Mouse (Mus musculus) 3T3-L1 (cell line): Measurements from ENCODE around the gene Atf7.

ENCODE experiments used
- DNase-seq: peaks from one replicate; pipeline ENCODE4 v3.0.0-alpha.2; 2015; ENCODE audit warnings: low read depth, low spot score

Atf7 gene

DNA sequence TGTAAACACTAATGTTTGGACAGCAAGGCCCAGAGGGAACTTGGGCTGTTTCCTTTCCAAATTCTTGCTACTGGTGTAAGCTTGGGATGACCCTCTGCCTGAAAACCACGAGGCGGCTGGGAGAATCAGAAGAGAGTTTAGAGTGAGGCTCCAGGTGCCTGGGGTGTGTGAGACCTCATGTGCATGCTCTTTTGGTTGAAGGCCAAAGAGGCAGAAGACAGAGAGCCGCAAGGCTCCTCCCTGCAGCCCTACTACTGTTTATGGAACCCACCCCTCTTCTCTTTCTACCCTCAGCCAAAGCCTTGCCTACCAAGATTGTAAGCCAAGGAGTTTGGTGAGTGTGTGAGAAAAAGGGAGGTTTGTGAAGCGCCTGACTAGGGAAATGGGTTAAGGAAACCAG, 109.5 kb downstream of the Atf7 start:
- no peak for DNase-seq

DNA sequence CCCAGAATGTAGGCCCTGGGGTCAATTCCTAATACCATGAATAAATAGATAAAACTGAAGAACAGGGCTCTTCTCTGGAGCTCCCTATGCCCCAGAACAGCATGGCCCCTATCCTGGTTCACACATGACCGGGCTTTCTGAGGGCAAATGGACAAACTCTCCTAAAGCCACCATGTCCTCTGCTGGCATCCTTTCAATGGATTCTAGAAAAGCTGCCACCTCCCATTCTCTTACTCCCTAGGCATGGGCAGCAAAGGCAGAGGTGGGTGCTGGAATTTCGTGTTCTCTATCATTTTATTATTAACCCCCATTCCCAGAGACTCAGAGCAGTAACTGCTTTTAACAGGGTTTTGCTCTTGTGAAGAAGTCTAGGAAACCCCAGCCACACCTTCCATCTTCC, 110.0 kb downstream of the Atf7 start:
- DNase-seq = no peak

DNA sequence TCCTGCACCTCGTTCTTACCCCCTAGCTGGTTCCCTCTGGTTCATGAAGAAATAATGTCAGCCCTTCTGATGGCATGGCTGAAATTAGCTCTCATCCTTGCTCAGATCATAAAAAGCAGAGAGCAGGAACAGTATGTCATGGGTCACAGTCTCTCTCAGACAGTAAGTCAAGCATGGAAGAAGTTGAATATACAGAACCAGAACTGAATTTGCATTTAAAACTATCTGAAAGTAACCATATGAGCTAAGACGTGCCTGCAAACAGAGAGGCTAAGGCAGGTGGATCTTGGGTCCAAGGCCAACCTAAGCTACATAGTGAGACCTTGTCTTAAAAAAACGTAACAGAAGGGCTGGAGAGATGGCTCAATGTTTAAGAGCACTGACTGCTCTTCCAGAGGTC, 112.3 kb downstream of the Atf7 start:
- DNase-seq = no peak

DNA sequence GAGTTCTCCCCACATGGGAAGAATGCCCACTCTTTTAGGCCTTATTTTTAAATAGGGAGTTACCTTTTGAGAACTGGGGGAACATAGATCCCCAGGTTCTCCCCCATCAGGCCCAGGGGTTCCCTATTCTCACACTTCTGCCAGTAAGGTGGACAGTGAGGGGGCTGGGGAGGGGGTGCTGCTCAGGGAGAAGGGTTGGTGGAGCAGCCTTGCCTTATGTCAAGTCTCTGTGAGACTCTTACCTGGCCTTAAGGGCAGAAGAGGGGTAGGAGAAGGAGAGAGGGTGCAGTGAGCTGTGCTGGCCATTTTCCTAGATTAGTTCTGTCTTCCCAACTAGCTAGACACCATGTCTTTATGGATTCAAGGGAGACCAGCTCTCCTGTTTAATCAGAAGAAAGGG, 112.8 kb downstream of the Atf7 start:
- no peak for DNase-seq

DNA sequence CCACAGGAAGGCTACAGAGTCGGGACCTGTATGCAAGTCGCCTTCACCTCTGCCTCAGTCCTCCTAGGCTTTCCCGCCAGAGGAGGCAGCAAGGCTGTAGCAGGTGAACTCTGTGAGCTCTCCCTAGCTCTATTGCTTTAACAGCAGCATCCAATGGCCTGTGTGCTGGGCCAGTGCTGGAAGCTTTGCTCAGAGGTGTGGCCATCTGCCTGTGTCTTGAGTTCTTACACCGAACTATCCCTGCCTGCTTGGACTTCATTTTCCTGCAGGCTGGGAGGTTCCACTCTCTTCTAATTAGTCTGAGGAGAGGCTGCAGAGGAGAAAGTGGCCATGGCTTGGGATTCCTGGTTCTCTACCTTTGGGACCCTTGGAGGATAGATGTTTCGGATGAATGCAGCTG, 113.3 kb downstream of the Atf7 start:
- DNase-seq = no peak

DNA sequence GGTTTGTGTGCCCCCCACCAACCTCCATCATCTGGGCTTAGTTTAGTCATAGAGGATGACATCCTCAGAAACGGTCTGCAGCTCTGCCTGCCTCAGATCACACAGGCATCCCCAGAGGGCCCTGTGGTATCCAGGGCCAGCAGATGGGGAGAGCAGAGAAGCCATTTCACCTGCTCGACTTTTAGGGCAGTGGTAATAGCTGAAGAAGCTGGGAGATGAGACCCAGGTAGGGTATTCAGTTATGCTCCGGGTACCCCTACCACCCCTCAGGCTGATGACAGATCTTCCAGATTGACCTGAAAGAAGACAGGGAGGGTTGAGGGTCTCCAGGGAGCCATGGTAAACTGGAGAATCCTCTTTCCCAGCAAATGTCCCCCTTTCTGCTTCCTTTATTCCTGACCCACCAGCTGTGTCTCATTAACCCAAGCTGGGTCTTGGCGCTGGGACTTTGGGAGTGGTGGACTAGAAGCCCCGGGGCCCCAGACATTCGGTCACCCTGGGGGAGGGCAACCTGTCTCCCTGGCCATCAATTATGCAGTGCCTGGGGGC, 113.9 kb downstream of the Atf7 start:
- no peak for DNase-seq

DNA sequence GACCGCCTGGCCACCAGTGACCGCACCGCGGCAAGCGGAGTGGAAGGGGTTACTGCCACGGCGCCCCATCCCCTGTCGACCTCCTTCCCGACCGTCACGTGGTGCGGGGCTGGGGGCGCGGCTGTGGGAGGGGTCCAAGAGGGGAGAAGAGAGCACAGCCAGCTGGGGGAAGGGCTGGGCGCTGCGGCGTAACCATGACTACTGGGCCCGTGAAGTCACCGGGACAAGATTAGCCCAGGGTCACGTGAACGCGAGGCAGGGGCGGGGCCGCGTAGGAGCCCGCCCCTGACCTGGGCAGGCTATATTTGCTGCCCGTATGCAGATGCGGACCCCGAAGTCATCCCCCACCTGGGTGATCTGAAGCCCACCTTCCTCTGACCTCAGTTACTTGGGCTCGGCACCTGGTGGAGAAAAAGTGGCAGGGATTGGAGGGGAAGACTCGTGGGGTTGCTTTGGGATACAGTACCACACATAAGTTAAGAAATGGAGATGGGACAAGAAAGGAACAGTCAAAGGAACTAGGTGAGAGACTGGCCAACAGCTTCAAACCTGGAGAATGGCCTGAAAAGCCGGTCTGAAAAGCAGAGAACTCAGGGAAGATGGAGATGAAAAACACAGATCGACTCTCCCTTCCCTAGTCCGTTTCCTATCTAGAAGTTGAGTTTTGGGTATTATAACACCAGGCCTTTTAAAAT, 114.5 kb downstream of the Atf7 start:
- DNase-seq = no peak

DNA sequence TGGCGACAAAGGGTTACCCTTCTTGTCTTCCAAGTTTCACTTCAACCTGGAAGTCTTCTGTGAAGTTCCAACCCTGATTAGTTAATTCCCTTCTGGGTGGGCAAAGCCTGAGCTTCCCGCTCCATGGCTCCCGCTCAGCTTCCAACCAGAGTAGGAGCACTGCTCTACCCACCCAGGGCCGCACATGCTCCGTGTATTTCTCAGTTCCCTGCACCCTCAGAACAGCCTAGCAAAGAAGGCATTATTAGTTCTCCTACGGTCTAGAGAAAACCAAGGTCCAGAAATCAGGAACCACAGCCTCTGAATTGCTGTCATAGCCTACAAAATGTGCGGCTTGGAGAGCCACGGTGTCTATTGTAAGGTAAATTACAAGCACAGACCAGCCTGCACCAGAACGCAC, 115.2 kb downstream of the Atf7 start:
- DNase-seq = no peak

DNA sequence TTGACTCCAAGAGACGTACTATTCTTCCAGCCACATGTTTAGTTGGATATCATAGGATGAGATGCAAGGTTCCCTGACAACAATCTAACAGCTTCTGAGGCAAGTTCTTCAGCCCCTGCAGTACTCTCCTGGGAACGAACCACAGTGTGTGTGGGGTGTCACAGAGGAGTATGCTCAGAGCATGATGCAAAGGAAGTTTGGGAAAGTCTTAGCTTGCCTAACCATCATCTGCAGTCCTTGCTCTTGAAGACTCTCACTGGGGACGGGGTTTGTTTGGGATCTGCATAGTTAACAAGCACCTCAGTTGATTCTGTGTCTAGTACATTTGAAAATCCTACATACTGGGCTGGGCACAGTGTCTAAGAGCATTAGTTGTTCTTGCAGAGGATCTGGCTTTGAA, 116.9 kb downstream of the Atf7 start:
- DNase-seq = no peak

DNA sequence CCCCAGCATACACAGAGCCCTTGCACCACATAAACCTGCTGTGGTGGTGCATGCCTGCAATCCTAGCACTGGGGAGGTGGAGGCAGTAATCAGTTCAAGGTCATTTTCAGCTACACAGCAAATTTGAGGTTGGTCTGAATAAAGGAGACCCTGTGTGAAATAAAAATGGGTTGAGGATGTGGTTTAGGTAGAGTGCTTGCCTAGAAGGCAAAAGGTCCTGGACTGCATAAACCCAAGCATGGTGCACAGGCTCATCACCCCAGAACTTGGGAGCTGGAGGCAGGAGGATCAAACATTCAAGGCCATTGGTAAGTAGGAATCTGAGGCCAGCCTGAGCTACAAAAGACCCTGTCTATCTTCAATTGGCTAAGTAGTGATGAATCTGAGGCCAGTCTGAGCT, 117.7 kb downstream of the Atf7 start:
- no peak for DNase-seq

DNA sequence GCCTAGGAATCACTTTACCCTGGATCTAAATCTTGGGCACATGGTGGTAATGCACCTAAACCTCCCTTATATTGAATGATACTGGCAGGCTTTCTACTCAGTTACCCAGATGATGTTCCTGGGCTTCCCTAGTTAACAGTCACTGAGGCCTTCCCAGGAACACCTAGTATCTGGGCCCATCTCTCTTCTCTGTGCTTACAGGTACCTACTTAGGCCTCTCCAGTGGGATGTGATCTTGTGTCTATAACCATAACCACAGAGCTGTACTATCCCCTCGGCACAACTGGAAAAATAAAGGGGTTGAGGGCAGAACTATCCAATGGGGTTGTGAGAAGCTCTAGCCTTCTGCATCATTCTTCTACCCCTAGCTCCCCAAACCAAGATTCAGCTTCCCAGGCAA, 118.4 kb downstream of the Atf7 start:
- DNase-seq = no peak

DNA sequence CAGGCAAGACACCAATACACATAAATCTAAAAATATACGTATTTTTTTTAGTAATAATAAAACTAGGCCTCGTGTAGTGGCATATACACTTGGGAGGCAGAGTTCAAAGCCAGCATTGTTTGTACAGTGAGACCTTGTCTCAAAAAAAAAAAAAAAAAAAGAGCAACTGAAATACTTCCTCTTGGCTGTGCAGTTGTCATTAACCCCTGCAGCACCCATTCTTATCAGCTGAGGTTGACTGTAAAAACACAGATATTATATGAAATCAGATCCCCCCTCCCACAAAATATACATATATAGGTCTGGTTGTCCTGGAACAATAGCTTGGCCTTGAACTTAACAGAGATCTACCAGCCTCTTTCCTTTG, 118.8 kb downstream of the Atf7 start:
- no peak for DNase-seq

DNA sequence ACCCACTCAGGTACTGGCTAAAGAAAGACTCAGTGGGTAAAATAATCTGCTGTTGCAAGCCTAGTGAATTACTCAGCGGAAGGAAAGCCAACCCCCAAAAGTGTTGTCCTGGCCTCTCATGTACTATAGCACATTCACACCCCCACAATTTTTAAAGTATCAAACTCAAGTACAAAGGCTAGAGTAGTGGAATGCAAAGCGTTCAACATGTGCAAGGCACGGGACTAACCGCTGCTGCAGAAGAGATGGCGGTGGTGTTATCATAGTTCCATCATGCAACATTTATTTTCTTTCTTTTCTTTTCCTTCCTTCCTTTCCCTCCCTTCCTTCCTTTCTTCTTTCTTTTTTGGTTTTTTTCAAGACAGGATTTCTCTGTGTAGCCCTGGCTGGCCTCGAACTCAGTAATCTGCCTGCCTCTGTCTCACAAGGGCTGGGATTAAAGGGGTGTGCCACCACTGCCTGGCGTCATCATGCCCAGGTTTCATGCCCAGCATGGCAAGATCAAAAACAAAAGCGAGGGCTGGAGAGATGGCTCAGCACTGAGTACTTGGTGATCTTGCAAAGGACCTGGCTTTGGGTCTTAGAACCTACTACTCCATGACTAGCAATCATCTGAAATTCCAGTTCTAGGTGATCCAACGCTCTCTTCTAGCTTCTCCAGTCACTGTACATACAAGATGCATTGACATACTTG, 119.3 kb downstream of the Atf7 start:
- DNase-seq = no peak

DNA sequence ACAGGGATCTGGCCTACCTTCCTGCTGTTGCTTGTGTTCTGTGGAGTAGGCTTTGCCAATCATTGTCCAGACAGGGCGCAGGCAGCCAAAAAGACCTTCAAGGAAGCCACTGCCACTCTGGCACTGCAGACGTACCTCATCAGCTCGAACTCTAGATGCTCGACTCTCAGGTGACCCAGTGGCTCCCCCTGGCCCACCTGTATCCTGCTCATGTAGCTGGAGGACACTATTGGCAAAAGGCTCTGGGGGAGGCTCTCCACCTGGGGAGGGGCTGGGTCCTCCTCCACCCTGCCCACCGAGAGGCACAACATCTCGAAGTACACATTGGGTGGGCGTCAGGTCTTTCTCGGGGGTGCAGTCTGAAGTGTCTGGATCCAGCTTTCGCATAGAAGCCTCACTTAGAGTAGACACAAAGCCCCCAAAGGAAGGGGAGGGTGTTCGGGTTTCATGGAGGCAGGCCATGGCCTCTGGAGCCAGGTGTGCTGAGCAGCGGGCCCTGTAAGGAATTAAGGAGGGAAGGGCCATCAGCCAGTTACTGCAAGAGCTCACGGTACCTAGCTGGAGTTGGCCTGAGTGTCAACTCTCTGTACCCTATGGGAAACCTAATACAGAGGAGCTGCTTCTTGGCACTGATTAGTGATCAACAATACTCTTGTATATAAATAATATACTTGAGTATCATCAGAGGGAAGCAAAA, 120.0 kb downstream of the Atf7 start:
- no peak for DNase-seq

DNA sequence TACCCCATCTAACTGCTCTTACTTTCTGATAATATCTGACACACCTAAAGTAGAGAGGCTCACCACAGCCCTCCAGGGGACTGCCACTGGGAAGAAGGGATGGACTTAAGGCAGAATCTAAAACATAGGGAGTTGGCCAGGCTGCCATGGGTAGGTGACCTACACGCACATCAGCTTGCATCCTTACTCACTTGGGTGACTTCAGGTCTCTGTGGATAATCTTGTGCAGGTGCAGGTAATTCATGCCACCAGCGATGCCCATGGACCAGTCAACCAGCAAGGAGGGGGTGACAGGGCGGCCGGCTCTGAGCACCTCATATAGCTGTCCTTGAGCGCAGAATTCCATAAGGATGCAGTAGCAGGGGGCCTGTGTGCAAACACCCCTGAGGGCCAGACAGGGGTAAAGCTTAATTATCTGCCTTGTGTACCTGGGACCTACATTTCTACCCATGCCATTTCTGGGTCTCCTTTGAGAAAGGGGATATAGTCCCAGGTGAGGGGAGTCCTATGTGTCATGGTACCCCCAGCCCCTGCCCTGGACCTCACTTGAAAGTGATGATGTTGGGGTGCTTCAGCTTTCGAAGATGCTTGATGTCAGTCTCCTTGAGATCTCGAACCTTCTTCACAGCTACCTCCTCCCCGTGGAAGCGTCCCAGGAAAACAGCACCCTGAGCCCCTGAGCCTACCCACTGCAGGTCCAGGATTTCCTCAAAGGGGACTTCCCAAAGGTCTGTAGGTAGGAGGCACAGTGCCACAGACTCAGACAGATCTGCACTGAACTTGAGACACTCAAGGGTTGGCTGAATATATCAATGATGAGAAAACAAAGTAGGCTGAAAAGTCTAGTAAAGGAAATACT, 121.1 kb downstream of the Atf7 start:
- DNase-seq = no peak

DNA sequence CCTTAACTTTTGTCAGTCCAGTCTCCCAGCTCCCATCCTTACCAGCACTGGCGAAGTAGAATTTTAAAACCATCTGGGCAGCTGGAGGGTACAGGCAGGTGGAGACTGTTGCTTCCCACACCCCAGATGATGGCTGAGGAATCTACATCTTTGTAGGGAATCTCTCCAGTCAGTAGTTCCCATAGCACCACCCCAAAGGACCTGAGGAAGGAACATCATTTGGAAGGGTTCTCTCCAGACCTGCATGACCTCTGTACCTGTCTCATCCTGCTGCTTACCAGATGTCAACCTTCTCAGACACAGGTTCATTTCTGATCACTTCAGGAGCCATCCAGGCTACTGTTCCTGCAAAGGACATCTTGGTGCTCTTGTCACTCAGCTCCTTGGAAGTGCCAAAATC, 121.8 kb downstream of the Atf7 start, which contains the start of gene Gm10337:
TSS of gene Gm10337 (plus strand) at position 276 of the 400 bp plus-strand sequence.
- DNase-seq = no peak

DNA sequence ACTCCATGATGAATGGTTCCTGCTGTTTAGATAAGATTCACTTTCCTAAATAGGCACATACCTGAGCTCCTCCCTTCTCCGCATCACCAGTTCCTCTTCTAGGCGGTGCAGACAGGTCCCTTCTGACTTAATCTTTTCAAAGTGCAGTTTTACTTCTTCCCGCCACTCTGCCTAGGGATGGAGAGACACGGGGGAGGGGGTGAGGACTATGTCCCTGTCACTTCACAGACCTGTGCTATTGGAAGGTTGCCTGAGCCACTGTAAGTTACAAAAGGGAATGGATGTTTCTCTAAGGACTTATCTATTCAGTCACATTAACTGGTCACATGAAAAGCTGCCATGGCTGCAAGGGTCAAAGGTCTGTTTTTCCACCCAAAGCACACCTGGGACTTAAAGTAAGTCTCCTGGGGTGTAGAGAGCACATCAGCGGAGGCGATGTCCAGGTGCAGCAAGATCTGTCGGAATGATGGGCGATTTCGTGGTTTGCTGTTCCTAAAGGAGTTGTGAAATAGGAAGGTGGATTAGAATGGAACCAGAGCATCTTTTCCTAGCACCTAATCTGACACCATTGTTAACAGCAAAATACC, 122.9 kb downstream of the Atf7 start:
- DNase-seq = no peak

DNA sequence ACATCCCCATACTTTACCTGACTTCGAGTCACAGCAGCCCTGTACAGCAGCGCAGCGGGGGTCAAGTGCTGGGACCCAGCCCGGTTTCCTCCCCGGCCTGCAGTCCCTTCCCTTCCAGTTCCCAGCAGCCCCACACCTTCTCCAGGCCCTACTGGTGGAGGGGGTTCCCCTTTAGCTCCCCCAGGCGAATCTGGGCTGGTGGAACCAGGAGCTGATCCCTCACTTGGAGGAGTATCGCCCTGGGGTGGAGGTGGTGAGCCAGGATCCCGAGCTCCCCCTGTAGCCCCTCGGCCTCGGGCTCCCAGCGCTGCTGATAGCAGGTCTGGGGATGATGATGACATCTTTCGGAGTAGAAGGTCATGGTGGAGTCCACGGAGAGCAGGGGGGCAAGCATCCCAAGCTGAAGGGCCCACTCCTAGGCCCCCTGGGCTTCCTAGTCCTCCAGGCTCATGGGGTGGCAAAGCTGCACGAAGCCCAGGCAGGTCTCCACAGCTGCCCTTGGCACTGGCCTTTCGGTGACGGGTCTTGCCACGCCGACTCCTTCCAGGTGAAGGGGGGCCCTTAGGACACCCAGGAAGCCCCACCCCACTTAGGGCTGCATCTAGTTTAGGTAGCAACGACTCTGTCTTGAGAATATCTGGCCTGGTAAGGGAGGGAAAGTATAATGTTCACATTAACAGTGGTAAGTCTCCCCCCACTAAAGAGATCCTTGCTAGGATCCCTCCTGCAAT, 124.0 kb downstream of the Atf7 start:
- DNase-seq = no peak

DNA sequence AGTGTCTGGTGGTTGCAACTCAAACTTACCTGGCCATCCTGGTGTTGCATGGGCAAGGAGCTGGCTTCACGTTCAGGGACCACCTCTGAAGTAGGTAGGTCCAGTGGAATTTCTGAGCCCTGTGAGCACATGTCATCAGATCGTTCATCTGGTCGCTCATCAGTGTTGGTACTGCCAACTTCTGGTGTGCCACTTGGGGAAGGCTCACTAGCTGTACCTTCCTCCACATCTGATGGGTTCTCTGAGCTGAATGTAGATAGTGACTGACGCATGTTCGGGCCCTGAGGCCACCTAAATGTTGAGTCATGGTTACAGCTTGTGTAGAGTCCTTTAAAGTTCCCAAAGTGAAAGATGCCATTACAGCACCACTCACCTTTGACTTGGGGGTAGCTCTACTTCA, 124.8 kb downstream of the Atf7 start:
- DNase-seq = no peak

DNA sequence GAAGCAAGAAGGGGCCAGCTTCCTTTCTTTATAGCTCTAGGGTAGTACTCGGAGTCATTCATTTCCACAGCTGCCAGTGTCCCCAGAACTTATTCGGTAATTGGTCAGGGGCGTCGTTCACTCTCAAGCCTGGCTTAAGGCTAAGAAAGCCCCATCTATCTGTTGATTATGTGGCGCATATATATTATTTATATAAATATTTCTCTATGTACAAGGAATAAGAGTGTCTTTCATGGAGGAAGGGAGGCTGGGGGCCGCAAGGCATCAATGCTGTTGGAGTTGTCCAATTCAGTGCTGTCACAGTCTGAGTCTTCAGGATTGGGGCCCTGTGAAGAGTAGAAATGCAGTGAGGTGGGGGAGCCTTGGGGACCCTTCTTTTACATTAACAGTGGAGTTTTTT, 125.4 kb downstream of the Atf7 start:
- no peak for DNase-seq

DNA sequence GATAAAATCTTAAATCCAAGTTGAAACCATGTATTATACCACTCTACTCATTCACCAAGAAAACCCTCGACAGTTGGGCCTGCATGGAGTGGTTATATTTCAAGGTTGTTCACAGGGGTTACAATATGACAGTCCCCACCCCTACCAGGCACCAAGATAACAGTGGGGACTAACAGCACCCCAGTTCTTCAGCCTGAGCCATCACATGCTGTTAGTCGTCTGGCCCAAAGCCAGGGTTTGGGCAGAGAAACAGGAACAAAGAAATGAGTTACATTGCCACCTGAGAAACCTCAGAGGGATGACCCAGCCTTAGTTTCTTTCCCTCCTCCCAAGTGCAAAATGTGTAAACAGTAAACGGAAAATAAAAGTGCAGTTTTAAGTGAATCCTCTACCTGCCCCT, 125.9 kb downstream of the Atf7 start:
- DNase-seq = no peak
